ENCODE assay signal across 8 mouse cellular contexts in genomic region chr6:119480706-119481331, GRCm38 (mm10). TPM values are rescaled to one million over a fixed set of nuclear protein-coding genes. Genes with fewer than 3 reads are reported as not detected.
DNase-seq lines count a peak whose midpoint lies in the region; ATAC-seq and TF ChIP-seq lines count a peak whose summit lies in the region.

No protein-coding gene starts in this region.

- H3K36me3 ChIP-seq in intestine, embryonic 14.5 days (ENCODE audit: control insufficient read depth, insufficient read depth, low read length) = peaks cover 7% of the 10 kb centered on the region
- 0 out of 2 replicates have a peak, but pooled peaks cover 3% of the 10 kb centered on the region for H3K36me3 ChIP-seq in liver, embryonic 16.5 days (ENCODE audit: control insufficient read depth, insufficient read depth)
- peaks cover 7% of the 10 kb centered on the region; the same call in 1 of the 2 replicates for H3K36me3 ChIP-seq in neural tube, embryonic 14.5 days (ENCODE audit: control insufficient read depth, insufficient read depth, low read length)

- no peaks in the 10 kb centered on the region for H3K9me3 ChIP-seq in intestine, embryonic 14.5 days (ENCODE audit: control insufficient read depth, low read length)
- no peaks in the 10 kb centered on the region for H3K9me3 ChIP-seq in liver, embryonic 16.5 days (replicated peaks; ENCODE audit: control insufficient read depth, low read length)
- no peaks in the 10 kb centered on the region for H3K9me3 ChIP-seq in neural tube, embryonic 14.5 days (ENCODE audit: control insufficient read depth, low read length)

- H3K4me1 ChIP-seq in intestine, embryonic 14.5 days (replicated peaks; ENCODE audit: control insufficient read depth, insufficient read depth, low read length) = peaks cover 46% of the 10 kb centered on the region
- H3K4me1 ChIP-seq in liver, embryonic 16.5 days (ENCODE audit: control insufficient read depth, low read depth, low read length) = peaks cover 32% of the 10 kb centered on the region
- peaks cover 30% of the 10 kb centered on the region for H3K4me1 ChIP-seq in neural tube, embryonic 14.5 days (ENCODE audit: control insufficient read depth, insufficient read depth, low read length)

- DNase-seq in layer of hippocampus, adult 2 months (ENCODE audit: low spot score in 2 of 2) = no peak
- DNase-seq in layer of hippocampus, postnatal 14 days (ENCODE audit: low spot score in 2 of 2) = no peak
- DNase-seq in adrenal gland, postnatal 36 days = peak; percentile 28 to 52
- peak; percentile 80 for DNase-seq in intestine, embryonic 14.5 days (ENCODE audit: low spot score)

- no peak for TF ChIP-seq CTCF in layer of hippocampus, adult 2 months (conservative IDR thresholded peaks at IDR 0.05)

- WGBS in intestine, embryonic 14.5 days = 1% methylated on average over 33 of the region's 33 CpGs
- WGBS in liver, embryonic 16.5 days (ENCODE audit: insufficient replicate concordance) = 1% methylated on average over 32 of the region's 33 CpGs
- 1% methylated on average over 33 of the region's 33 CpGs for WGBS in neural tube, embryonic 14.5 days

- H3K9ac ChIP-seq in intestine, embryonic 14.5 days (ENCODE audit: low read length) = peak overlapping the region; percentile 95
- H3K9ac ChIP-seq in liver, embryonic 16.5 days (ENCODE audit: low read depth, low read length) = peak overlapping the region; percentile 80
- H3K9ac ChIP-seq in neural tube, embryonic 14.5 days (replicated peaks; ENCODE audit: low read depth, low read length) = peak overlapping the region; percentile 93

- ATAC-seq in erythroid progenitor cell, adult 5-6 weeks (replicated peaks; ENCODE audit: low FRiP score, poor library complexity, severe bottlenecking) = peak; percentile 38
- no peak for ATAC-seq in intestine, embryonic 14.5 days (replicated peaks; ENCODE audit: low FRiP score, low TSS enrichment, low read depth)
- no peak for ATAC-seq in liver, embryonic 16.5 days (ENCODE audit: low read depth)
- ATAC-seq in neural tube, embryonic 14.5 days (ENCODE audit: low read depth) = peak; percentile 15
- ATAC-seq in frontal cortex, adult (ENCODE audit: low TSS enrichment) = no peak

- H3K27ac ChIP-seq in layer of hippocampus, adult 2 months = peak overlapping the region; percentile 98
- H3K27ac ChIP-seq in intestine, embryonic 14.5 days (ENCODE audit: low read depth) = no peak overlapping the region
- H3K27ac ChIP-seq in liver, embryonic 16.5 days (ENCODE audit: low read length) = no peak overlapping the region; the same call in 1 of the 2 replicates
- H3K27ac ChIP-seq in neural tube, embryonic 14.5 days (ENCODE audit: low read depth, low read length) = peak overlapping the region; percentile 100

- peak overlapping the region; percentile 83 for H3K4me3 ChIP-seq in layer of hippocampus, adult 2 months
- peak overlapping the region; percentile 81 for H3K4me3 ChIP-seq in intestine, embryonic 14.5 days (ENCODE audit: low read depth, low read length)
- H3K4me3 ChIP-seq in liver, embryonic 16.5 days (ENCODE audit: low read depth, low read length) = peak overlapping the region; percentile 89
- peak overlapping the region; percentile 82 for H3K4me3 ChIP-seq in neural tube, embryonic 14.5 days (ENCODE audit: low read depth, low read length)

- no peaks in the 10 kb centered on the region for H3K27me3 ChIP-seq in intestine, embryonic 14.5 days (replicated peaks; ENCODE audit: control insufficient read depth, insufficient read depth, low read length)
- no peaks in the 10 kb centered on the region for H3K27me3 ChIP-seq in liver, embryonic 16.5 days (ENCODE audit: control insufficient read depth, insufficient read depth, low read depth, low read length)
- H3K27me3 ChIP-seq in neural tube, embryonic 14.5 days (ENCODE audit: control insufficient read depth, insufficient read depth, low read length) = no peaks in the 10 kb centered on the region

- H3K4me2 ChIP-seq in intestine, embryonic 14.5 days (ENCODE audit: low read length) = peak overlapping the region; percentile 96
- H3K4me2 ChIP-seq in liver, embryonic 16.5 days (ENCODE audit: low read depth, low read length) = peak overlapping the region; percentile 96
- H3K4me2 ChIP-seq in neural tube, embryonic 14.5 days (ENCODE audit: low read depth, low read length) = peak overlapping the region; percentile 100

RNA-seq across cellular contexts. Expression of gene Fbxl14, which starts 1.4 kb away (rescaled TPM):
- 10 to 100 TPM; 32.3 to 34.3 TPM for total RNA-seq in layer of hippocampus, adult 2 months (2021)
- total RNA-seq in layer of hippocampus, postnatal 14 days (2021) = 10 to 100 TPM; 24.2 to 25.8 TPM
- 10 to 100 TPM; 31.9 to 36.0 TPM for total RNA-seq in adrenal gland, postnatal 36 days (2021)
- 15.9 TPM in 2 replicates for total RNA-seq in erythroid progenitor cell, adult 5-6 weeks (2015; ENCODE audit: low replicate concordance)
- 14.1 and 15.9 TPM in 2 replicates for total RNA-seq in erythroid progenitor cell, adult 5-6 weeks (2017; ENCODE audit: low replicate concordance)
- polyA plus RNA-seq in intestine, embryonic 14.5 days (2014; fragmentation: Nextera tagmentation; extraction: Ambion mirVana) = 6.4 and 6.8 TPM in 2 replicates
- 2.1 TPM in 2 replicates for polyA plus RNA-seq in liver, embryonic 16.5 days (2015; fragmentation: Nextera tagmentation; extraction: Ambion mirVana)
- polyA plus RNA-seq in neural tube, embryonic 14.5 days (2014; fragmentation: Nextera tagmentation; extraction: Ambion mirVana) = 3.5 and 3.8 TPM in 2 replicates

Comparison
In these comparisons a context has a peak if more than half of its experiments do, and no peak if none do; other contexts are left out.
1. DNase-seq: peak in adrenal gland, postnatal 36 days (2 of 2) and intestine, embryonic 14.5 days (single experiment); none in layer of hippocampus, adult 2 months (0 of 2) and layer of hippocampus, postnatal 14 days (0 of 2).
2. H3K27ac ChIP-seq: peak in layer of hippocampus, adult 2 months (single experiment) and neural tube, embryonic 14.5 days (single experiment); none in intestine, embryonic 14.5 days (single experiment) and liver, embryonic 16.5 days (single experiment).
3. ATAC-seq: peak in erythroid progenitor cell, adult 5-6 weeks (single experiment) and neural tube, embryonic 14.5 days (single experiment); none in intestine, embryonic 14.5 days (single experiment), liver, embryonic 16.5 days (single experiment) and frontal cortex, adult (single experiment).
4. Peak in every context shown above with its lines, with median percentiles within 50 percentile points of each other: H3K4me3 ChIP-seq, H3K4me2 ChIP-seq and H3K9ac ChIP-seq.